Mouse (Mus musculus): Measurements from ENCODE around the gene Smok2a.
"Not testable (repeated sequence)": the region's sequence is repeated elsewhere in the genome, so short reads cannot be mapped to it uniquely, and the experiment has no call there.

- TF ChIP-seq GATA1 (IDR thresholded peaks at IDR 0.05; ENCODE audit: borderline replicate concordance, low read length); FLI1 (IDR thresholded peaks at IDR 0.05; ENCODE audit: low read length): not testable (repeated sequence)
Observed at GRCm38 (mm10) chr17:13175609-13176008, 45.4 kb upstream of the Smok2a start.
